Mouse (Mus musculus) right cerebral cortex, adult 2 months (tissue): ENCODE measurements around the gene Stfa3.
A peak's percentile ranks its signal among the peaks of the same experiment; 100 is the strongest.
"Not testable (repeated sequence)": the region's sequence is repeated elsewhere in the genome, so short reads cannot be mapped to it uniquely, and the experiment has no call there.

Source experiments
- DNase-seq, 2 experiments: peaks; one replicate each; pipeline ENCODE4 v3.0.0; 2021 to 2022; ENCODE audit warnings: low spot score in 2 of 2

The Stfa3 gene

DNA sequence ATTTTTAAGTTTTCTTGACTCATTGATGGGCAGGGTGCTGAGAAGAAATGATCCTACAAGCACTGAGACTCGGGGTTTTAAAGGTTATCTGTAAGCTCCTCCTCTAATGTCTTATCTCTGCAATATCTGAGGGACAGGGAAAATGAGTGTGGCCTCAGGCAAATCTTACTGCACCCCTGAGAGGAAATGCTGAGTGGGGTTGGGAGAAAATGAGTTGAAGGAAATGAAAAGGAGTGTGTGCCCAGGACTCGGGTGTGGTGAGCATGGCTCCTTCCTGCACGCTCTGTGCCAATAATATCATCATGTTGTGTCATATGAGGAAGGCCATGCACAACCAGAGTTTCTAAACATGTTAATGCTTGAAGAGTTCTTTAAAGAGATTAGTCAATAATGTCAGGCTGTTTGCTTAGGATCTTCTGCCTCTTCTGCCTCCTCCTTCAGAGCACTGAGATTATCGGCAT, at the start of gene Stfa3:
Stfa3 (minus strand) TSS at position 51 of the 461 bp plus-strand sequence.
- no peak for DNase-seq

DNA sequence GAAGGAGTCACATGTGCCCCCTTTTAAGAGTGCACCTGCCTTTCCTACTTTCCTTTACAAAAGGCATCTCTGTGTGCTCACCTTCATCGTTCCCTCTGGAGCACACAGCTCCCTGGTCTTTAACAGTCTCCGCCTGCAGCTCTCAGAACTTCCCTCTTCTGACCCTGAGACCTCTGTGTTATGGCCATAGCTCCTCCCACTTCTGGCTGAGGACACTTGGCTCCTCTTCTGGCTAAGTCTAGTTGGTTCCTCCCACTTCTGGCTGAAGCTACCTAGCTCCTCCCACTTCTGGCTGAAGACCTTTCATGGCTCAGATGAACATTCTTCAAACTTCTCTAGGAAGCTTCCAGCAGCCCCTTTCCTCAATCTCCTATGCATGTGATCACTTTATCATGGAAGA, 47.1 kb upstream of the Stfa3 start:
- no peak for DNase-seq

DNA sequence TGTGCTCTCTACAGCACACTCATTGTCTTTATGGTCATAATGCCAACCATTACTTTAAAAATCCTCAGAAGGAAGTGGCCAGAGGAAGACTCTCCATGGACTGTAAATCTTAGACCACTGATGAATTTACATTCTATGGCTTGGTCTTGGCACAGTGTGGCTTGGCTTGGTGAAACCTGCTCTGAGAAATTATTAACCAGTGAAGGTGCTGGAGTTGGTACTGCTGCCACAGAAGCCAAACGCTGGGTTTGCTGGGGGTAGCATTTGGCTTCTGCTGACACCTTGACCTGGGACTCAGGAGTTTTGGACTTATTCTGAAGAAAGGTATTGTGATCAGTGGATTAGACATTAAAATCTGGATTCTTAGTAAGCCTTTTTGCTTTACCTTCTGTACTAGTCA, 37.2 kb upstream of the Stfa3 start:
- no peak for DNase-seq

DNA sequence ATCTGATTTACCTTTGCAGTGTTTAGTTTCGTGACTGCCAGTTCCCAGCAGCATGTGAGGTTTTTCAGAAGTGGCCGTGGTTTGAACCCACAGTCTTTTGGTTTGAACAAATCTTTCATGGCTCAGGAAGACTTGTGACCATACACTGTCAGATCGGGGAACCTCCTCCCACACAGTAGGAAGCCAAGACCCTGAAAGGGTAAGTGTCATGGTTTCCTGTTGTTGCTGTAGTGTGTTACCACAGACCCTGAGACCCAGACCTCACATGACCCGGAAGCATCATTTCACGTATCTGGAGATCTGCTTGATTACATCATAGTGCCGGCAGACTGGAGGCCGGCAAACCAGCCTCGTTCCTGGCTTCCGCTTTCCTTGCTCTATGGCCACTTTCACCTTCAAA, 21.7 kb upstream of the Stfa3 start:
- no peak for DNase-seq

DNA sequence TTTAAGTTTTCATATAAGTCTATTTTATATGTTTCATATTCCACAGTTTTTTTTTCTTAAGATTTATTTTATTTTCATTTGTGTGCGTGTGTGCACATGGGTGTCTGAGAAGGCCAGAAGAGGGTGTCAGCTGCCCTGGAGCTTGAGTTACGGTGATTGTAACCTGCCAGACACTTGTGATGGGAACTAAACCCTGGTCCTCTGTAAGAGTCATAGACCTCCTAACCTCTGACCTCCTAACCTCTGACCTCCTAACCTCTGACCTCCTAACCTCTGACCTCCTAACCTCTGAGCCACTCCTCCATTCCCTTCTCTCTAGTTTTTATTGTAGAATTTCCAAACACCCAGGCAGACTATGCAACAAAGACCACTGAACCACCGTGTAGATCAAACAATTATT, 20.3 kb upstream of the Stfa3 start:
- no peak for DNase-seq

DNA sequence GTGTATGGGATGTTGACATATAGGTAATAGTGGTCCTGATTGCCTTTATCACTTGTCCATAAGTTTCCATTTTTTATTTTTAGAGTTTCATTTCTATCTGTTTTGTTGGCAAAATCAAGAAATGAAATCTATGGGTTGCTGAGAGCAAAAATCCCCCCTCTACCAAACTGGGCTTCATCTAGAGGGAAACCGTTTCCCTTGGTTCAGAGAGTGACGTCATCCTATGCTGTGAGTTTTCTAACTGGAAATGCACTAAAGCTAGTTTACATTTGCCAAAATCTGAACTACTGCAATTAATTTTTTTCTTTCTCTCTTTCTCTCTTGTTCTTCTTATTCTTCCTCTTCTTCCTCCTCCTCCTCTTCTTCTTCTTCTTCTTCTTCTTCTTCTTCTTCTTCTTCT, 19.7 kb upstream of the Stfa3 start:
- no peak for DNase-seq

DNA sequence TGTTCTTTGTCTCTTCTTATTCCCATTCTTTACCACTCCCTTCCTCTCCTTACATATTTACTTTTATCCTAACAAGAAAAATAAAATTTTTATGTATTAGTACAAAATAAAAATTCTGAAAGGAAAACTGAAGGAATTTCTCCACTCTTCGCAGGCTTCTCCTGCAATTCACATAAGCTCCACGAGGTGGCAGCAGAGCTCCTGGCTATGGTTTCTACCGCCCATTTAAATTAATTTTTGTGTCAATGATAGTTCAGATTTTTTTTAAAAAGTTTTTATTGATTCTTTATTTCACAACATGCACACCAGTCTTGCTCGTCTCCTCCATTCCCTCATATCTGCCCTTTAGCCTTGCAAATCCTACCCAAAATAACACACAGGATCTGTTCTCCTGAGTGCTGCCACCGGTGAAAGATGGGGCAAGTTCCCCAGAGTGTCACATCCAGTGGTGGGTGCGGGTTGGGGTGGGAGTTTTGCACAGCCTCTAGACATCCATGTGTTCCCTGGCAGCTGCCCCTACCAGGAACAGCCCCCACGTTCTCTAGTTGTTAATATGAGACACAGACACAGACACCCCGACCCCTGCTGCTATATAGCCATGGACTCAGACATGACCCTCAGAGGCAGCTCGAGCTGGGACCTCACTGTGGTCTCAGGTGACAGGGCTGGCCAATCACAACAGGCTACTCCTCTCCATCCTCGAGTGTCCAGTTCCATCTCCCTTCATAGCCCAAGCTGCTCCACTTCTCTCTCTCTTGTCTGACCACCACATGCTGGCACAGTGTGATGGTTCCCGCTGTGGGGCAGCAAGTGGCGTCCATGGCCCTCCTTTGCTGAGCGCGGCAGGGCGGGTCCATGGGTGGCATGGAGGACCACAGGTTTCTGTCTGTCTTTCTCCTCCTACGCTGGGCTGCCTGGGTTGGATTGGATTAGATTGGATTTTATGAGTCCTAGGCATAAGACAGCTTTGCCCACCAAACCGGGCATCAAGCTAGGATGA, 18.3 kb upstream of the Stfa3 start:
- DNase-seq = peak; percentile 53 to 64

DNA sequence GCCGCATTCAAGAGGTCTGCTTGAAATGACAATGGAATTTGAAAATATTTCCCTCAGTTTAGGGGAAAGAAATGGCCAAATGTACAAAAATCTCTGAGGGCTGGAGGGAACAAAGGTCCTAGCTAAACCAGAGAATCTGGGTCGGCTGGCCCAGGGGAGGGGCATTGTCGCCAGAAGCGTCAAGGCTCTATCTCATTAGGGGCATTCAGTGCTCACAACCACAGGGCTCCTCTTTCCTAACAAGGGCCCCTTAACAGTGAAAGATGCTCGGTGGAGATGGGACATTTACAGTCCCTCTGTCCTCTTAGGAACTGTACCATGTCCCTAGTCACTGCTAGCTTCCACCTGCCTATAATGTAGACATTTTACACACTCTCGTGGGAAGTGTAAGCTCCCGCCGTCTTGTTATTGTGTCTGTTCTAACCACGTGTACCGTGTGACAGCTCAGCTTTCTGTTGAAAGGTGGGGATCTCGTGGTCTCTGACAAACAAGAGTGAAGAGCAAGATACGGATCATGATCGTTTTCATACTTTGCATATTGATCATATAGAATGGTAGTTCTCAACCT, 16.0 kb upstream of the Stfa3 start:
- DNase-seq = no peak

DNA sequence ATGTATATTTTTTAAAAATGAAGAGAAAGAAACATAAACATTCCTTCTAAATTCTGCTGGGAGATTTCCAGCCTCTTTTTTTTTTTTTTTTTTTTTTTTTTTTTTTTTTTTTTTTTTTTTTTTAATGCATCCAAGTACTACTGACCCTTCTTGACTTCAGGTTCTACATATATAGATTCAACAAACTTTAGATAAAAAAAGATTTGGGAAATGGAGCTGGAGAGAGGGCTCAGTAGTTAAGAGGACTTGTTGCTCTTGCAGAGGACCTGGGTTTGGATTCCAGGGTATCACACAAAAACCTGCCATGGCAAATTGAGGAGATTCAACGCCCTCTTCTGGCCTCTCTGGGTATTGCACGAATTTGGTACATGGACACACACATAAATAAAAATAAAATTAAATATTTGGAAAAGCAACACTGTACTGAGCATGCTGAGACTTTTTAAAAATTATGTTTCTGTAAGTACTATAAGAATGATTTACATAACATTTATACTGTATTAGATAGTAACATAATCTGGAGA, 14.8 kb upstream of the Stfa3 start:
- DNase-seq = no peak

DNA sequence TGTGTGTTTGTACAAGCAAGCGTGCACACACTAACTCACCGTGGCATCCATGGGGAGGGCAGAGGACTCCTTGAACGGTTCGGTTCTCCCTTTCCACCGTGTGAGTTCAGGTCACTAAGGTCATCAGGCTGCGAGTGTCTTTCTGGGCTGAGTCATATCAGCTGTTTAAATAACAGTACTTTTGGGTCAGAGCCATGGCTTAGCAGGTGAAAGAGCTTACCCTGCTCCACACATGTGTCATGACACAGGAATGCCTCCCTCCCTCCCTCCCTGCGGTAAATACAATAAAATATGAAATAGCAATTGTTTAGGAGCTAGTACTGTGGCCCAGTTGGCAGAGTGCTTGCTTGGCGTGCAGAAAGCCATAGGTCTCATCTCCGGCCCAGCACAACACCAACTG, 14.2 kb upstream of the Stfa3 start:
- no peak for DNase-seq

DNA sequence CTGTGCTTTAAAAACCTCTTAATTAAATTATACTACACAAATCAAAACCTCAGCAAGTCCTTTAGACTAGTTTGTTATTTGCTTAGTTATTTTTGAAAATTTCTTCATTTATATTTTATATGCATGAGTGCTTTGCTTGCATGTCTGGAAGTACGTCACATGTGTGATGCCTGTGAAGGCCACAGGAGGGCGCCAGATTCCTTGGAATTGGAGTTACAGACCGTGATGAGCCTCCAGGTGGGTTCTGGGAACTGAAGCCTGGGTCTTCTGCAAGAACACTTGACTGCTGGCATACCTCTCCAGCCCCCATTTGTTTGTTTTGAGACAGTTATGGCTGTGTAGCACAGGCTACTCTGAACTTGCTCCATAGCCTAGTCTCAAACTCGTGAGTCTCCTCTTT, 13.7 kb upstream of the Stfa3 start:
- DNase-seq = no peak

DNA sequence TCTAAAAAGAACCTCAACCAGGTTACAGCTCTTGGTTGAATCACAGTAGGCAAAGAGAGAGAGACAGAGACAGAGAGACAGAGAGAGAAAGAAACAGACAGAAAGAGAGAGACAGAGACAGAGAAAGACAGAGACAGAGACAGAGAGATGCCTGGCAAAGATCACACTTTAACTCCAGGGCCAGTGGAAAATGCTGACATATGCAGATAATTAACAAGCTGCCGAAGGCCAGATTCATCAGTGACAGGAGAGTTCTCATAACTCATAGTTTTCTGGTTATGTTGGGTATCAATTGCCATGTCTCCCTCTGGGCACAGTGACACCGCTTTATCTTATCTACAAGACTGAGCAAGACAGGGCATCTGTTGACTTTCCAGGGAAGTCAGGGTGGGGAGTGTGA, 12.7 kb upstream of the Stfa3 start:
- DNase-seq = no peak

DNA sequence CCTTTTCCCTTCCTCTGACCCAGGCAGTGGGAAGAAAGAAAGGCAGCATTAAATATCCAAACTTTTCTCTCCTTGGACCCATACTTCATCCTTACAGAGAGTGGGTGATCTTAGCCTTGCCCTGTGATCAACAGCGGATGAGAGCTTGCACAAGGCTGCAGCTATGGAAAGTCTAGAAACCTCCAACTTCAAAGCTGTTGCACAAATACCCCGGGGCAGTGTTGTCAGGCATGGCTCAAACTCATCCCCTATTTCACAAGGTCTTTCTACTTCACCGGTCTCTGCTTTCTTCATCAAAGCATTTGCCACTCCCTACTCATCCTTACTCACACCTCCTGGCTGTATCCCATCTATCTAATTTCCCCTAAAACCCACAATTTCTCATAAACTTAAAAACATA, 10.2 kb upstream of the Stfa3 start:
- no peak for DNase-seq

DNA sequence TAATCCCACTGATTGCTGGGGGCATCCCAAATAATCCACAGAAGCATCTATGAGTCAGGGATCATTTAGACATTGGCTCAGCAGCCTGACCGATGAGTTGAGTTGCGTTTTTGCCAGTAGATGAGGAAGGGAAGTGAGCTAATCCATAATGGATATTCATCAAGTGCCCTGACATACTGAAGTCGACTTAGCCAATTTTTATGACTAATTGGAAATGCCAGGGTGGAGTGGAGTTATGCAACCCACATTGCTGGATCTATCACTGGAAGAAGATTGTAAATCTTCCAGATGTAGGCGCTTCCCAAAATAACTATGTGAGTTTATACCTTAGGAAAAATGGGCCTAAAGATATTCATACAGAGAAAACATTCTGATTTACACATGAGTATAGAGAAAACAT, 8.9 kb upstream of the Stfa3 start:
- peak; percentile 13 to 14 for DNase-seq

DNA sequence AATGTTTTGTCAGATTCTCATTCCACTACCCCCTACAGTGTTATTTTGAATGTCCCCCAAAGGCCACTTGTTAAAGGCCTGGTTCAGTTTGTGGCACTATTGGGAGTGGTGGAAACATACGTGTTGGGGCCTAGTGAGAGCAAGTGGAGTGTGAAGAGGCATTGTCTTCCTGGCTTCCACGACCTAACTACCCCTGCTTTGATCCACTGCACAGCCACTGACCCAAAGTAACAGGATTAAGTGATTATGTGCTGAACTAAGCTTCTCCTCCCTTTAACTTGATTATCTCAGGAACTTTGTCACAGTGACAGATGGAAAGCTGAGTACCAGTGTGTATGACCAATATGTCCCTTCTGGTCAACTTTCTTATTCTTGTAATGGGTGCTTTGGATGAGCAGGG, 5.2 kb upstream of the Stfa3 start:
- no peak for DNase-seq

DNA sequence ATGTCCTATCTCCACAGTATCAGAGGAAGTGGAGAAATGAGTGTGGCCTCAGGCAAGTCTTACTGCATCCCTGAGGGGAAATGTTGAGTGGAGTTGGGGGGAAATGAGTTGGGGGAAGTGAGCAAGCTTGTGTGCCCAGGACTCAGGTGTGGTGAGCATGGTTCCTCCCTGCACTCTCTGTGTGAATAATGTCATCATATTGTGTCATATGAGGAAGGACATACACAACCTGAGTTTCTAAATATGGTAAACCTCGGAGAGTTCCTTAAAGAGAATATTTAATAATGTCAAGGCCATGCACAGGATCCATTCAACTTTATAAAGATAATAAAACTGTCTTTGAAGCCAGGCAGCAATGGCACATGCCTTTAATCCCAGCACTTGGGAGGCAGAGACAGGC, 34.2 kb downstream of the Stfa3 start:
- not testable (repeated sequence) for DNase-seq

DNA sequence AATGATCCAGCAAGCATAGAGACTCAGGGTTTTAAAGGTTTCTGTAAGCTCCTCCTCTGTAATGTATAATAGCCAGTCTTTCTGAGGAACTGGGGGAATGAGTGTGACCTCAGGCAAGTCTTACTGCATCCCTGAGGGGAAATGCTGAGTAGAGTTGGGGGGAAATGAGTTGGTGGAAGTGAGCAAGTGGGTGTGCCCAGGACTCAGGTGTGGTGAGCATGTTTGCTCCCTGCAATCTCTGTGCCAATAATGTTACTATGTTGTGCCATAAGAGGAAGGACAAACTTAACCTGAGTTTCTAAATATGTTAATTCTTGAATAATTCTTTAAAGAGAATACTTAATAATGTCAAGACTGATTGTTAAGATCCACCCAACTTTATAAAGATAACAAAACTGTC, 46.8 kb downstream of the Stfa3 start, which contains the start of gene Stfa2:
Stfa2 (minus strand) TSS at position 101 of the 400 bp plus-strand sequence.
- no peak for DNase-seq
